Mouse (Mus musculus): ENCODE results near the gene Bricd5. TPM values are rescaled to one million over a fixed set of nuclear protein-coding genes. Genes with fewer than 3 reads are reported as not detected.

The Bricd5 gene
- polyA plus RNA-seq, 1 experiment = 2.3 TPM

- Histone ChIP-seq H3K27me3 (ENCODE audit: control insufficient read depth, insufficient read depth, low read length) (no peaks in the 10 kb centered on the region), H3K27ac (ENCODE audit: insufficient read depth, low read depth, low read length) (no peak overlapping the region), H3K4me1 (ENCODE audit: control insufficient read depth, insufficient read depth, insufficient read length, low read length) (peaks cover 15% of the 10 kb centered on the region), H3K36me3 (ENCODE audit: control insufficient read depth, insufficient read depth, low read length) (peaks cover 39% of the 10 kb centered on the region), H3K4me3 (ENCODE audit: low read depth, low read length) (no peak overlapping the region)
- WGBS = 51% methylated on average over 12 of the region's 12 CpGs
- TF ChIP-seq CTCF (IDR thresholded peaks at IDR 0.05; ENCODE audit: extremely low read depth, insufficient read length, insufficient replicate concordance, low read depth, low read length) (no peak), POLR2A (IDR thresholded peaks at IDR 0.05; ENCODE audit: low read depth, low read length) (no peak)
Observed at GRCm38 (mm10) chr17:24507806-24508460, 34.2 kb downstream of the Bricd5 start.

- Histone ChIP-seq H3K36me3 (ENCODE audit: control insufficient read depth, insufficient read depth, low read length) (peaks cover 63% of the 10 kb centered on the region), H3K4me1 (ENCODE audit: control insufficient read depth, insufficient read depth, insufficient read length, low read length) (no peaks in the 10 kb centered on the region), H3K27me3 (ENCODE audit: control insufficient read depth, insufficient read depth, low read length) (no peaks in the 10 kb centered on the region), H3K4me3 (ENCODE audit: low read depth, low read length) (no peak overlapping the region), H3K27ac (ENCODE audit: insufficient read depth, low read depth, low read length) (no peak overlapping the region)
- no peak for TF ChIP-seq POLR2A (IDR thresholded peaks at IDR 0.05; ENCODE audit: low read depth, low read length)
- peak; percentile 69; the same call in 1 of the 2 replicates for TF ChIP-seq CTCF (IDR thresholded peaks at IDR 0.05; ENCODE audit: extremely low read depth, insufficient read length, insufficient replicate concordance, low read depth, low read length)
- WGBS = 46% methylated on average over 5 of the region's 5 CpGs
Observed at GRCm38 (mm10) chr17:24513609-24514008, 39.9 kb downstream of the Bricd5 start.

GRCm38 (mm10) chr17:24514270-24515257, 40.9 kb downstream of the Bricd5 start:
- Histone ChIP-seq H3K4me3 (ENCODE audit: low read depth, low read length) (peak overlapping the region; percentile 30), H3K27me3 (ENCODE audit: control insufficient read depth, insufficient read depth, low read length) (no peaks in the 10 kb centered on the region), H3K27ac (ENCODE audit: insufficient read depth, low read depth, low read length) (peak overlapping the region; percentile 20; the same call in 1 of the 2 replicates), H3K36me3 (ENCODE audit: control insufficient read depth, insufficient read depth, low read length) (peaks cover 57% of the 10 kb centered on the region), H3K4me1 (ENCODE audit: control insufficient read depth, insufficient read depth, insufficient read length, low read length) (no peaks in the 10 kb centered on the region)
- WGBS = 82% methylated on average over 24 of the region's 24 CpGs
- TF ChIP-seq CTCF (IDR thresholded peaks at IDR 0.05; ENCODE audit: extremely low read depth, insufficient read length, insufficient replicate concordance, low read depth, low read length) (no peak), POLR2A (IDR thresholded peaks at IDR 0.05; ENCODE audit: low read depth, low read length) (no peak)

- 86% methylated on average over 4 of the region's 4 CpGs for WGBS
- Histone ChIP-seq H3K27me3 (ENCODE audit: control insufficient read depth, insufficient read depth, low read length) (no peaks in the 10 kb centered on the region), H3K36me3 (ENCODE audit: control insufficient read depth, insufficient read depth, low read length) (peaks cover 17% of the 10 kb centered on the region), H3K27ac (ENCODE audit: insufficient read depth, low read depth, low read length) (no peak overlapping the region), H3K4me3 (ENCODE audit: low read depth, low read length) (no peak overlapping the region), H3K4me1 (ENCODE audit: control insufficient read depth, insufficient read depth, insufficient read length, low read length) (no peaks in the 10 kb centered on the region)
- TF ChIP-seq POLR2A (IDR thresholded peaks at IDR 0.05; ENCODE audit: low read depth, low read length) = no peak
- TF ChIP-seq CTCF (IDR thresholded peaks at IDR 0.05; ENCODE audit: extremely low read depth, insufficient read length, insufficient replicate concordance, low read depth, low read length) = no peak
Observed at GRCm38 (mm10) chr17:24520450-24520849, 46.8 kb downstream of the Bricd5 start.

- Histone ChIP-seq H3K27ac (ENCODE audit: insufficient read depth, low read depth, low read length) (no peak overlapping the region), H3K36me3 (ENCODE audit: control insufficient read depth, insufficient read depth, low read length) (peaks cover 6% of the 10 kb centered on the region; the same call in 1 of the 2 replicates), H3K4me3 (ENCODE audit: low read depth, low read length) (no peak overlapping the region), H3K27me3 (ENCODE audit: control insufficient read depth, insufficient read depth, low read length) (no peaks in the 10 kb centered on the region), H3K4me1 (ENCODE audit: control insufficient read depth, insufficient read depth, insufficient read length, low read length) (peaks cover 8% of the 10 kb centered on the region)
- TF ChIP-seq CTCF (IDR thresholded peaks at IDR 0.05; ENCODE audit: extremely low read depth, insufficient read length, insufficient replicate concordance, low read depth, low read length) (no peak), POLR2A (IDR thresholded peaks at IDR 0.05; ENCODE audit: low read depth, low read length) (no peak)
- 58% methylated on average over 2 of the region's 2 CpGs for WGBS
Observed at GRCm38 (mm10) chr17:24524734-24525133, 51.0 kb downstream of the Bricd5 start.

Other genes with a start within 250 kb of the Bricd5 start
- 4.1 and 8.4 TPM in 2 replicates for gene Ccnf, start 222.4 kb upstream of the Bricd5 start, polyA plus RNA-seq (2012; rRNA removed)
- gene Abca17, start 122.8 kb upstream of the Bricd5 start, polyA plus RNA-seq (2012; rRNA removed) = 0.01 TPM in 1 of 2 replicates, not detected in the other
- gene Abca3, start 121.9 kb upstream of the Bricd5 start, polyA plus RNA-seq (2012; rRNA removed) = 14.2 and 37.0 TPM in 2 replicates
- gene Rnps1, start 59.3 kb upstream of the Bricd5 start, polyA plus RNA-seq (2012; rRNA removed) = 44.2 and 76.7 TPM in 2 replicates
- 52.7 and 97.7 TPM in 2 replicates for gene Eci1, start 47.2 kb upstream of the Bricd5 start, polyA plus RNA-seq (2012; rRNA removed)
- gene Dnase1l2, start 30.8 kb upstream of the Bricd5 start, polyA plus RNA-seq (2012; rRNA removed) = 2.9 and 4.8 TPM in 2 replicates
- 52.9 and 74.5 TPM in 2 replicates for gene E4f1, start 3.6 kb upstream of the Bricd5 start, polyA plus RNA-seq (2012; rRNA removed)
- 130 and 178 TPM in 2 replicates for gene Pgp, start 3.5 kb upstream of the Bricd5 start, polyA plus RNA-seq (2012; rRNA removed)
- gene Mlst8, start 5.2 kb downstream of the Bricd5 start, polyA plus RNA-seq (2012; rRNA removed) = 16.9 and 33.7 TPM in 2 replicates
- 0.50 and 0.77 TPM in 2 replicates for gene Caskin1, start 14.7 kb downstream of the Bricd5 start, polyA plus RNA-seq (2012; rRNA removed)
- 75.8 and 113 TPM in 2 replicates for gene Traf7, start 54.1 kb downstream of the Bricd5 start, polyA plus RNA-seq (2012; rRNA removed)
- gene Rab26, start 60.3 kb downstream of the Bricd5 start, polyA plus RNA-seq (2012; rRNA removed) = 1.2 and 6.1 TPM in 2 replicates
- 26.1 and 31.9 TPM in 2 replicates for gene Pkd1, start 76.0 kb downstream of the Bricd5 start, polyA plus RNA-seq (2012; rRNA removed)
- 52.8 and 83.5 TPM in 2 replicates for gene Tsc2, start 158.7 kb downstream of the Bricd5 start, polyA plus RNA-seq (2012; rRNA removed)
- gene Nthl1, start 158.8 kb downstream of the Bricd5 start, polyA plus RNA-seq (2012; rRNA removed) = 6.0 and 7.2 TPM in 2 replicates
- 35.6 and 44.9 TPM in 2 replicates for gene Slc9a3r2, start 176.4 kb downstream of the Bricd5 start, polyA plus RNA-seq (2012; rRNA removed)
- gene Npw, start 184.6 kb downstream of the Bricd5 start, polyA plus RNA-seq (2012; rRNA removed) = 2.0 and 6.5 TPM in 2 replicates
- gene Zfp598, start 195.8 kb downstream of the Bricd5 start, polyA plus RNA-seq (2012; rRNA removed) = 41.1 and 85.8 TPM in 2 replicates
- gene Syngr3, start 216.1 kb downstream of the Bricd5 start, polyA plus RNA-seq (2012; rRNA removed) = 1.2 and 1.3 TPM in 2 replicates
- 22.8 and 35.9 TPM in 2 replicates for gene Gfer, start 222.3 kb downstream of the Bricd5 start, polyA plus RNA-seq (2012; rRNA removed)
- 57.7 and 115 TPM in 2 replicates for gene Noxo1, start 222.3 kb downstream of the Bricd5 start, polyA plus RNA-seq (2012; rRNA removed)
- gene Tbl3, start 233.8 kb downstream of the Bricd5 start, polyA plus RNA-seq (2012; rRNA removed) = 26.0 and 49.6 TPM in 2 replicates
- gene Rnf151, start 244.2 kb downstream of the Bricd5 start, polyA plus RNA-seq (2012; rRNA removed) = 0.19 TPM in 1 of 2 replicates, not detected in the other
- 1,627 and 2,207 TPM in 2 replicates for gene Rps2, start 244.2 kb downstream of the Bricd5 start, polyA plus RNA-seq (2012; rRNA removed)

Measured in small intestine, adult 2 months (tissue).